In genomic region chr17:56729151-56729550, GRCm38 (mm10) we compare ENCODE assay signal across 15 mouse cellular contexts. TPM values are rescaled to one million over a fixed set of nuclear protein-coding genes. Genes with fewer than 3 reads are reported as not detected.
DNase-seq lines count a peak whose midpoint lies in the region; ATAC-seq and TF ChIP-seq lines count a peak whose summit lies in the region.
"Had no signal": no experiment of that assay in that cellular context is flagged by ENCODE, and none has a peak within 500 bp of the region (broad histone marks: within the 10 kb centered on the region; RNA-seq: fewer than 3 reads in every experiment).

No protein-coding gene starts in this region.

- no peak for TF ChIP-seq POLR2A in cerebellum, adult 2 months (IDR thresholded peaks at IDR 0.05; ENCODE audit: borderline replicate concordance, insufficient read depth, low read length)

- H3K36me3 ChIP-seq in heart, embryonic 16.5 days (ENCODE audit: control insufficient read depth, insufficient read depth): peaks cover 6% of the 10 kb centered on the region; the same call in 1 of the 2 replicates
- H3K36me3 ChIP-seq in heart, embryonic 12.5 days: peaks cover 11% of the 10 kb centered on the region

- 18% methylated on average over 6 of the region's 6 CpGs for WGBS in cerebellum, adult 2 months
- WGBS in heart, embryonic 16.5 days: 27% methylated on average over 6 of the region's 6 CpGs
- 48% methylated on average over 6 of the region's 6 CpGs for WGBS in heart, embryonic 12.5 days

- no peak for ATAC-seq in heart, embryonic 16.5 days (replicated peaks; ENCODE audit: extremely low read depth, insufficient read depth, low FRiP score)
- no peak for ATAC-seq in heart, embryonic 12.5 days (ENCODE audit: insufficient number of reproducible peaks, low FRiP score)
- ATAC-seq: forebrain, embryonic 14.5 days; inflammation-experienced regulatory T-cells, adult 6 months had no signal

- no peak overlapping the region for H3K9ac ChIP-seq in heart, embryonic 16.5 days (ENCODE audit: low read length)
- H3K9ac ChIP-seq in heart, embryonic 12.5 days: no peak overlapping the region
- H3K9ac ChIP-seq: liver, embryonic 14.5 days; midbrain, embryonic 13.5 days had no signal

- no peaks in the 10 kb centered on the region for H3K27me3 ChIP-seq in cerebellum, adult 2 months (ENCODE audit: control insufficient read depth, insufficient read depth, low read length)
- 0 out of 2 replicates have a peak, but pooled peaks cover 2% of the 10 kb centered on the region for H3K27me3 ChIP-seq in heart, embryonic 16.5 days (ENCODE audit: control insufficient read depth, insufficient read depth, low read length)
- peaks cover 27% of the 10 kb centered on the region for H3K27me3 ChIP-seq in heart, embryonic 12.5 days (replicated peaks)
- H3K27me3 ChIP-seq: midbrain, embryonic 13.5 days had no signal

- no peak overlapping the region for H3K4me3 ChIP-seq in cerebellum, adult 2 months (replicated peaks; ENCODE audit: insufficient read depth, low read depth, low read length)
- no peak overlapping the region for H3K4me3 ChIP-seq in heart, embryonic 16.5 days (ENCODE audit: low read length)
- H3K4me3 ChIP-seq in heart, embryonic 12.5 days: no peak overlapping the region
- H3K4me3 ChIP-seq: midbrain, embryonic 13.5 days had no signal

- TF ChIP-seq CTCF in cerebellum, adult 2 months (IDR thresholded peaks at IDR 0.05; ENCODE audit: borderline replicate concordance, insufficient read depth, low read depth, low read length): no peak

- peaks cover 5% of the 10 kb centered on the region; the same call in 1 of the 2 replicates for H3K9me3 ChIP-seq in heart, embryonic 16.5 days (replicated peaks; ENCODE audit: control insufficient read depth, low read length)
- H3K9me3 ChIP-seq in heart, embryonic 12.5 days (replicated peaks): peaks cover 4% of the 10 kb centered on the region; the same call in 1 of the 2 replicates
- H3K9me3 ChIP-seq: midbrain, embryonic 13.5 days had no signal

- peak; percentile 65 to 71 for DNase-seq in cerebellum, adult 2 months
- DNase-seq in cerebellum, postnatal 4 days (ENCODE audit: low spot score in 2 of 2): no peak
- DNase-seq in left cerebral cortex, postnatal 4 days: peak; percentile 46
- DNase-seq in left cerebral cortex, adult 18-20 months (ENCODE audit: low spot score in 2 of 2): no peak
- peak; percentile 48 for DNase-seq in mesoderm, embryonic 11.5 days (ENCODE audit: low read depth, low spot score)
- DNase-seq in layer of hippocampus, postnatal 14 days (ENCODE audit: low spot score in 2 of 2): no peak
- DNase-seq: adrenal gland, postnatal 10 days; layer of hippocampus, adult 9-11 months; lung, postnatal 36 days had no signal

- no peak overlapping the region for H3K27ac ChIP-seq in cerebellum, adult 2 months (ENCODE audit: insufficient read depth, low read length)
- H3K27ac ChIP-seq in heart, embryonic 16.5 days (ENCODE audit: low read length): peak overlapping the region; percentile 83
- no peak overlapping the region for H3K27ac ChIP-seq in heart, embryonic 12.5 days (ENCODE audit: poor library complexity, severe bottlenecking)
- H3K27ac ChIP-seq: liver, embryonic 14.5 days; midbrain, embryonic 13.5 days had no signal

- no peak overlapping the region for H3K4me2 ChIP-seq in heart, embryonic 16.5 days (ENCODE audit: low read depth, low read length)
- H3K4me2 ChIP-seq in heart, embryonic 12.5 days: no peak overlapping the region
- H3K4me2 ChIP-seq: midbrain, embryonic 13.5 days had no signal

- peaks cover 16% of the 10 kb centered on the region for H3K4me1 ChIP-seq in cerebellum, adult 2 months (ENCODE audit: control insufficient read depth, insufficient read depth, low read length)
- H3K4me1 ChIP-seq in heart, embryonic 16.5 days (ENCODE audit: control insufficient read depth, insufficient read depth, low read length): peaks cover 35% of the 10 kb centered on the region
- peaks cover 21% of the 10 kb centered on the region for H3K4me1 ChIP-seq in heart, embryonic 12.5 days (replicated peaks)

- intact Hi-C loops in left cerebral cortex, postnatal 4 days (cut with DNase I): no loop called here

RNA-seq across cellular contexts. Expression of gene Vmac, which starts 11.3 kb away (rescaled TPM):
- 17.0 and 18.2 TPM in 2 replicates for polyA plus RNA-seq in cerebellum, adult 2 months (2012; rRNA removed)
- polyA plus RNA-seq in heart, embryonic 16.5 days (2015; fragmentation: Nextera tagmentation; extraction: Ambion mirVana): 12.8 and 14.6 TPM in 2 replicates
- polyA plus RNA-seq in heart, embryonic 12.5 days (2016; fragmentation: Nextera tagmentation; extraction: Ambion mirVana): 12.1 and 12.9 TPM in 2 replicates
- 10 to 100 TPM; 10.8 to 12.6 TPM for total RNA-seq in left cerebral cortex, postnatal 4 days (2021)
- total RNA-seq in left cerebral cortex, adult 18-20 months (2021): 10 to 100 TPM in 1 of 2 experiments, 1 to 10 TPM in 1; 9.6 to 13.5 TPM
- 10 to 100 TPM; 10.4 to 12.5 TPM for total RNA-seq in layer of hippocampus, postnatal 14 days (2021)

RNA-seq across cellular contexts. Expression of gene Ndufa11, which starts 11.6 kb away (rescaled TPM):
- polyA plus RNA-seq in cerebellum, adult 2 months (2012; rRNA removed): 518 and 557 TPM in 2 replicates
- 1,043 and 1,129 TPM in 2 replicates for polyA plus RNA-seq in heart, embryonic 16.5 days (2015; fragmentation: Nextera tagmentation; extraction: Ambion mirVana)
- polyA plus RNA-seq in heart, embryonic 12.5 days (2016; fragmentation: Nextera tagmentation; extraction: Ambion mirVana): 638 and 663 TPM in 2 replicates
- 100 to 1,000 TPM; 187 to 194 TPM for total RNA-seq in left cerebral cortex, postnatal 4 days (2021)
- total RNA-seq in left cerebral cortex, adult 18-20 months (2021): 100 to 1,000 TPM; 218 to 234 TPM
- total RNA-seq in layer of hippocampus, postnatal 14 days (2021): 100 to 1,000 TPM; 220 to 270 TPM

RNA-seq across cellular contexts. Expression of gene Nrtn, which starts 28.2 kb away (rescaled TPM):
- polyA plus RNA-seq in cerebellum, adult 2 months (2012; rRNA removed): 7.2 and 9.3 TPM in 2 replicates
- 21.2 and 23.9 TPM in 2 replicates for polyA plus RNA-seq in heart, embryonic 16.5 days (2015; fragmentation: Nextera tagmentation; extraction: Ambion mirVana)
- polyA plus RNA-seq in heart, embryonic 12.5 days (2016; fragmentation: Nextera tagmentation; extraction: Ambion mirVana): 7.5 and 9.0 TPM in 2 replicates
- total RNA-seq in left cerebral cortex, postnatal 4 days (2021): 1 to 10 TPM; 1.2 to 1.3 TPM
- total RNA-seq in left cerebral cortex, adult 18-20 months (2021): 1 to 10 TPM; 3.4 to 4.7 TPM
- total RNA-seq in layer of hippocampus, postnatal 14 days (2021): 1 to 10 TPM; 2.1 to 3.0 TPM
- polyA plus RNA-seq: inflammation-experienced regulatory T-cells, adult 6 months had no signal

RNA-seq across cellular contexts. Expression of gene Dus3l, which starts 35.4 kb away (rescaled TPM):
- 168 and 169 TPM in 2 replicates for polyA plus RNA-seq in cerebellum, adult 2 months (2012; rRNA removed)
- polyA plus RNA-seq in heart, embryonic 16.5 days (2015; fragmentation: Nextera tagmentation; extraction: Ambion mirVana): 31.7 and 34.9 TPM in 2 replicates
- 33.3 and 34.8 TPM in 2 replicates for polyA plus RNA-seq in heart, embryonic 12.5 days (2016; fragmentation: Nextera tagmentation; extraction: Ambion mirVana)
- 10 to 100 TPM; 80.0 to 90.4 TPM for total RNA-seq in left cerebral cortex, postnatal 4 days (2021)
- 10 to 100 TPM; 61.8 to 63.0 TPM for total RNA-seq in left cerebral cortex, adult 18-20 months (2021)
- 10 to 100 TPM; 60.9 to 66.3 TPM for total RNA-seq in layer of hippocampus, postnatal 14 days (2021)

RNA-seq across cellular contexts. Expression of gene Prr22, which starts 40.9 kb away (rescaled TPM):
- 3.0 and 3.5 TPM in 2 replicates for polyA plus RNA-seq in cerebellum, adult 2 months (2012; rRNA removed)
- polyA plus RNA-seq in heart, embryonic 16.5 days (2015; fragmentation: Nextera tagmentation; extraction: Ambion mirVana): 0.59 and 1.2 TPM in 2 replicates
- polyA plus RNA-seq in heart, embryonic 12.5 days (2016; fragmentation: Nextera tagmentation; extraction: Ambion mirVana): 1.0 and 1.4 TPM in 2 replicates
- total RNA-seq in left cerebral cortex, postnatal 4 days (2021): 1 to 10 TPM; 1.2 TPM
- 1 to 10 TPM in 1 of 2 experiments, under 1 TPM in 1; 0.88 to 1.1 TPM for total RNA-seq in left cerebral cortex, adult 18-20 months (2021)
- under 1 TPM; 0.35 to 0.57 TPM for total RNA-seq in layer of hippocampus, postnatal 14 days (2021)

Comparison
In these comparisons a context has a peak if more than half of its experiments do, and no peak if none do; other contexts are left out.
1. DNase-seq: peak in cerebellum, adult 2 months (2 of 2), left cerebral cortex, postnatal 4 days (single experiment) and mesoderm, embryonic 11.5 days (single experiment); none in cerebellum, postnatal 4 days (0 of 2), left cerebral cortex, adult 18-20 months (0 of 2) and layer of hippocampus, postnatal 14 days (0 of 2).